Mouse (Mus musculus) liver, adult 2 months (tissue): ENCODE data around the gene Kcng4.

ENCODE experiments used
- CTCF ChIP-seq: fragments of 200-500 bp; IDR thresholded peaks from 2 replicates; pipeline ENCODE4 v1.5.1; 2011; ENCODE audit warnings: low read depth, low read length, control low read depth
- POLR2A ChIP-seq: fragments of 200-500 bp; IDR thresholded peaks from 2 replicates; pipeline ENCODE4 v1.6.1; 2011; ENCODE audit warnings: low read length, control low read depth; ENCODE audit not compliant: insufficient read depth; ENCODE audit errors: extremely low read depth

GRCm38 (mm10) chr8:119620848-119621465 is 14.5 kb downstream of the Kcng4 start:
- TF ChIP-seq CTCF (no peak), POLR2A (no peak)
